Mouse (Mus musculus): ENCODE results near the gene Znhit2. TPM values are rescaled to one million over a fixed set of nuclear protein-coding genes. Genes with fewer than 3 reads are reported as not detected.

Znhit2 gene
- polyA plus RNA-seq, 1 experiment from 2014 or later, result 31.5 TPM

GRCm38 (mm10) chr19:6056696-6057095, 4.3 kb upstream of the Znhit2 start:
- ATAC-seq, result no peak
- peak overlapping the region; percentile 63 for H3K4me3 ChIP-seq (ENCODE audit: low read length)
- no peaks in the 10 kb centered on the region for H3K27me3 ChIP-seq (replicated peaks; ENCODE audit: control insufficient read depth, insufficient read depth, low read length)
- no peaks in the 10 kb centered on the region for H3K9me3 ChIP-seq (ENCODE audit: control insufficient read depth, low read length)
- peaks cover 30% of the 10 kb centered on the region for H3K36me3 ChIP-seq (ENCODE audit: control insufficient read depth, insufficient read depth, low read length)
- 47% methylated on average over 4 of the region's 4 CpGs for WGBS
- peak overlapping the region; percentile 86 for H3K4me2 ChIP-seq (ENCODE audit: low read length)
- H3K4me1 ChIP-seq (ENCODE audit: control insufficient read depth, insufficient read depth, low read depth, low read length), result peaks cover 20% of the 10 kb centered on the region
- H3K9ac ChIP-seq (ENCODE audit: low read depth, low read length), result peak overlapping the region; percentile 85
- H3K27ac ChIP-seq (ENCODE audit: low read depth, low read length), result no peak overlapping the region

- Histone ChIP-seq H3K4me1 (ENCODE audit: control insufficient read depth, insufficient read depth, low read depth, low read length) (peaks cover 28% of the 10 kb centered on the region), H3K4me2 (ENCODE audit: low read length) (peak within 1 kb of the TSS; percentile 90), H3K9ac (ENCODE audit: low read depth, low read length) (peak within 1 kb of the TSS; percentile 89), H3K36me3 (ENCODE audit: control insufficient read depth, insufficient read depth, low read length) (peaks cover 24% of the 10 kb centered on the region), H3K4me3 (ENCODE audit: low read length) (peak within 1 kb of the TSS; percentile 63), H3K27me3 (replicated peaks; ENCODE audit: control insufficient read depth, insufficient read depth, low read length) (no peaks in the 10 kb centered on the region), H3K27ac (ENCODE audit: low read depth, low read length) (peak within 1 kb of the TSS; percentile 80), H3K9me3 (ENCODE audit: control insufficient read depth, low read length) (no peaks in the 10 kb centered on the region)
- WGBS, result under 1% methylated on average over 50 of the region's 63 CpGs
- ATAC-seq, result peak; percentile 89
Observed at GRCm38 (mm10) chr19:6057313-6058096, 3.5 kb upstream of the Znhit2 start, which contains the start of the genes Mrpl49 and Fau. Mrpl49 (minus strand) TSS chr19:6057785. Fau (plus strand) TSS chr19:6057844.

- H3K4me3 ChIP-seq (ENCODE audit: low read length), result peak overlapping the region; percentile 63
- H3K9me3 ChIP-seq (ENCODE audit: control insufficient read depth, low read length), result no peaks in the 10 kb centered on the region
- peaks cover 15% of the 10 kb centered on the region for H3K36me3 ChIP-seq (ENCODE audit: control insufficient read depth, insufficient read depth, low read length)
- peaks cover 34% of the 10 kb centered on the region for H3K4me1 ChIP-seq (ENCODE audit: control insufficient read depth, insufficient read depth, low read depth, low read length)
- no peak overlapping the region for H3K27ac ChIP-seq (ENCODE audit: low read depth, low read length)
- H3K4me2 ChIP-seq (ENCODE audit: low read length), result peak overlapping the region; percentile 90
- 34% methylated on average over 5 of the region's 5 CpGs for whole genome bisulfite sequencing
- H3K9ac ChIP-seq (ENCODE audit: low read depth, low read length), result peak overlapping the region; percentile 89
- H3K27me3 ChIP-seq (replicated peaks; ENCODE audit: control insufficient read depth, insufficient read depth, low read length), result no peaks in the 10 kb centered on the region
- no peak for ATAC-seq
Observed at GRCm38 (mm10) chr19:6058513-6058912, 2.5 kb upstream of the Znhit2 start.

GRCm38 (mm10) chr19:6058966-6059365, 2.0 kb upstream of the Znhit2 start:
- Histone ChIP-seq H3K4me2 (ENCODE audit: low read length) (peak overlapping the region; percentile 90), H3K4me1 (ENCODE audit: control insufficient read depth, insufficient read depth, low read depth, low read length) (peaks cover 39% of the 10 kb centered on the region), H3K36me3 (ENCODE audit: control insufficient read depth, insufficient read depth, low read length) (peaks cover 10% of the 10 kb centered on the region; the same call in 1 of the 2 replicates), H3K4me3 (ENCODE audit: low read length) (no peak overlapping the region; the same call in 1 of the 2 replicates), H3K9ac (ENCODE audit: low read depth, low read length) (no peak overlapping the region; the same call in 1 of the 2 replicates), H3K27ac (ENCODE audit: low read depth, low read length) (no peak overlapping the region), H3K27me3 (replicated peaks; ENCODE audit: control insufficient read depth, insufficient read depth, low read length) (no peaks in the 10 kb centered on the region), H3K9me3 (ENCODE audit: control insufficient read depth, low read length) (no peaks in the 10 kb centered on the region)
- no peak for ATAC-seq
- 91% methylated on average over 5 of the region's 5 CpGs for WGBS

GRCm38 (mm10) chr19:6061641-6062302, 780 bp downstream of the Znhit2 start:
- Histone ChIP-seq H3K4me3 (ENCODE audit: low read length) (peak overlapping the region; percentile 71), H3K27ac (ENCODE audit: low read depth, low read length) (peak overlapping the region; percentile 87), H3K27me3 (replicated peaks; ENCODE audit: control insufficient read depth, insufficient read depth, low read length) (no peaks in the 10 kb centered on the region), H3K9ac (ENCODE audit: low read depth, low read length) (peak overlapping the region; percentile 87), H3K36me3 (ENCODE audit: control insufficient read depth, insufficient read depth, low read length) (no peaks in the 10 kb centered on the region), H3K9me3 (ENCODE audit: control insufficient read depth, low read length) (no peaks in the 10 kb centered on the region), H3K4me2 (ENCODE audit: low read length) (peak overlapping the region; percentile 100), H3K4me1 (ENCODE audit: control insufficient read depth, insufficient read depth, low read depth, low read length) (peaks cover 44% of the 10 kb centered on the region)
- ATAC-seq, result peak; percentile 9; the same call in 1 of the 2 replicates
- 2% methylated on average over 37 of the region's 44 CpGs for WGBS

- peak overlapping the region; percentile 87 for H3K9ac ChIP-seq (ENCODE audit: low read depth, low read length)
Observed at GRCm38 (mm10) chr19:6062418-6062817, 1.4 kb downstream of the Znhit2 start.

GRCm38 (mm10) chr19:6063081-6063480, 2.1 kb downstream of the Znhit2 start:
- Histone ChIP-seq H3K4me3 (ENCODE audit: low read length) (no peak overlapping the region), H3K27me3 (replicated peaks; ENCODE audit: control insufficient read depth, insufficient read depth, low read length) (no peaks in the 10 kb centered on the region), H3K4me1 (ENCODE audit: control insufficient read depth, insufficient read depth, low read depth, low read length) (peaks cover 44% of the 10 kb centered on the region), H3K27ac (ENCODE audit: low read depth, low read length) (no peak overlapping the region), H3K9me3 (ENCODE audit: control insufficient read depth, low read length) (no peaks in the 10 kb centered on the region), H3K36me3 (ENCODE audit: control insufficient read depth, insufficient read depth, low read length) (no peaks in the 10 kb centered on the region), H3K4me2 (ENCODE audit: low read length) (peak overlapping the region; percentile 100; the same call in 1 of the 2 replicates), H3K9ac (ENCODE audit: low read depth, low read length) (no peak overlapping the region)
- WGBS, result 97% methylated on average over 6 of the region's 6 CpGs
- ATAC-seq, result no peak

More at GRCm38 (mm10) chr19:6062418-6062817, 1.4 kb downstream of the Znhit2 start:
- no peak for ATAC-seq
- peak overlapping the region; percentile 71 for H3K4me3 ChIP-seq (ENCODE audit: low read length)
- no peak overlapping the region for H3K27ac ChIP-seq (ENCODE audit: low read depth, low read length)
- no peaks in the 10 kb centered on the region for H3K27me3 ChIP-seq (replicated peaks; ENCODE audit: control insufficient read depth, insufficient read depth, low read length)
- 74% methylated on average over 5 of the region's 5 CpGs for WGBS
- peak overlapping the region; percentile 100 for H3K4me2 ChIP-seq (ENCODE audit: low read length)
- peaks cover 42% of the 10 kb centered on the region for H3K4me1 ChIP-seq (ENCODE audit: control insufficient read depth, insufficient read depth, low read depth, low read length)
- no peaks in the 10 kb centered on the region for H3K9me3 ChIP-seq (ENCODE audit: control insufficient read depth, low read length)
- H3K36me3 ChIP-seq (ENCODE audit: control insufficient read depth, insufficient read depth, low read length), result no peaks in the 10 kb centered on the region

GRCm38 (mm10) chr19:6066571-6066970, 5.6 kb downstream of the Znhit2 start:
- peaks cover 39% of the 10 kb centered on the region for H3K4me1 ChIP-seq (ENCODE audit: control insufficient read depth, insufficient read depth, low read depth, low read length)
- H3K36me3 ChIP-seq (ENCODE audit: control insufficient read depth, insufficient read depth, low read length), result peaks cover 19% of the 10 kb centered on the region
- no peaks in the 10 kb centered on the region for H3K9me3 ChIP-seq (ENCODE audit: control insufficient read depth, low read length)
- peak overlapping the region; percentile 79 for H3K9ac ChIP-seq (ENCODE audit: low read depth, low read length)
- peak overlapping the region; percentile 62 for H3K4me3 ChIP-seq (ENCODE audit: low read length)
- 37% methylated on average over 5 of the region's 5 CpGs for WGBS
- peak; percentile 4; the same call in 1 of the 2 replicates for ATAC-seq
- H3K27ac ChIP-seq (ENCODE audit: low read depth, low read length), result peak overlapping the region; percentile 92
- peak overlapping the region; percentile 89 for H3K4me2 ChIP-seq (ENCODE audit: low read length)
- no peaks in the 10 kb centered on the region for H3K27me3 ChIP-seq (replicated peaks; ENCODE audit: control insufficient read depth, insufficient read depth, low read length)
